Mouse (Mus musculus) intestine, postnatal 0 days (tissue): ENCODE results near the gene Wnk4. TPM values are rescaled to one million over a fixed set of nuclear protein-coding genes. Genes with fewer than 3 reads are reported as not detected.

Source experiments
- ATAC-seq: fragments of 200-750 bp; cut with Nextera tagmentation; 2 replicates; pipeline ENCODE4 v1.8.0; 2017; ENCODE audit warnings: mild to moderate bottlenecking, moderate TSS enrichment, moderate library complexity
- H3K27ac ChIP-seq: fragments of 300-500 bp; sonication (generic); 2 replicates; pipeline ENCODE4 v1.5.1; 2014; ENCODE audit warnings: mild to moderate bottlenecking, low read depth, low read length, moderate library complexity
- H3K27me3 ChIP-seq: fragments of 300-500 bp; sonication (generic); replicated peaks from 2 replicates; pipeline ENCODE4 v1.6.1; 2014; ENCODE audit warnings: low read length, mixed read lengths; ENCODE audit not compliant: control insufficient read depth, insufficient read depth
- H3K36me3 ChIP-seq: fragments of 300-500 bp; sonication (generic); 2 replicates; pipeline ENCODE4 v1.6.1; 2014; ENCODE audit warnings: mild to moderate bottlenecking, moderate library complexity; ENCODE audit not compliant: control insufficient read depth, insufficient read depth
- H3K4me1 ChIP-seq: fragments of 300-500 bp; sonication (generic); replicated peaks from 2 replicates; pipeline ENCODE4 v1.6.1; 2014; ENCODE audit warnings: antibody characterized with exemption, low read length, mixed read lengths; ENCODE audit not compliant: control insufficient read depth, insufficient read depth
- H3K4me2 ChIP-seq: fragments of 300-500 bp; sonication (generic); replicated peaks from 2 replicates; pipeline ENCODE4 v1.6.1; 2014; ENCODE audit warnings: low read depth, mild to moderate bottlenecking, moderate library complexity
- H3K4me3 ChIP-seq: fragments of 300-500 bp; sonication (generic); 2 replicates; pipeline ENCODE4 v1.5.1; 2014; ENCODE audit warnings: low read depth, low read length
- H3K9ac ChIP-seq: fragments of 300-500 bp; sonication (generic); 2 replicates; pipeline ENCODE4 v1.6.1; 2014; ENCODE audit warnings: mild to moderate bottlenecking, low read depth, low read length
- H3K9me3 ChIP-seq: fragments of 300-500 bp; sonication (generic); 2 replicates; pipeline ENCODE4 v1.6.1; 2016; ENCODE audit warnings: mixed run types; ENCODE audit not compliant: control insufficient read depth
- CTCF ChIP-seq: sonication (generic); IDR thresholded peaks from 2 replicates; pipeline ENCODE4 v1.5.1; 2016; ENCODE audit warnings: low read depth, mild to moderate bottlenecking, control low read depth, antibody characterized with exemption, moderate library complexity
- WGBS: fragments of 180-500 bp; shearing (Covaris S2); extraction: QIAGEN DNeasy Blood & Tissue Kit; methylation state at CpG from one replicate; pipeline ENCODE4 v1.1.7; 2014; 5-methylcytosine and 5-hydroxymethylcytosine counted together
- polyA plus RNA-seq: library from polyadenylated mRNA; unstranded; fragments of >200 nt; fragmentation: Nextera tagmentation; extraction: Ambion mirVana; gene quantifications from 2 replicates; pipeline ENCODE4 v1.2.1, GENCODE M21; 2015

Gene Wnk4
- polyA plus RNA-seq, 1 experiment from 2014 or later = 4.6 TPM

DNA sequence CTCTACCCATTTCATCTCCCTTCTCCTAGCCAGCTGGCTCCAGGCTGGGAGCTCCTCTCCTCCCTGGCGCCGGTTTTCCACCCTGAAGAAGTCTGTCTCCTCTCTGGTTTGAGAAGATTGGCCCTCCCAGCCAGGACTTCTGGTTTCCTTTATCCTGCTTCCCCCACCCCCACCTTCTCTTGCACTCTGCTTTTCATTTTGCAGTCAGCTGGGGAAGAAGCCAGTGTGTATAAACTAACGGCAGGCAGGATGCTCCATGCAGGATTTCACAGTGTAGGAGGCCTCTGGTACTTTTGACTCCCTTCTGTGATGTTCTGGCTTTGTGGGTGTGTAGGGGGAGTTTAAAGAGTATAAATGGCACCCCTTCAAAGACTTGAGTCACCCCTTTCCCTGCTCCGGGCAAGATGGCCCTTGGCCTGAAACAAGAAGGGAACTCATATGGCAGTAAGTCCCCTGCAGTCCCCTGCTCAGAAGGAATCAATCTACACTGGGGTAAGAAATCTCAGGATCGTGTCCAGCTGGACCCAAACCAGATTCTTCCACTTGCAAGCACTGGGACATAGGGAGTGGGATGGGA lies 22.2 kb upstream of the Wnk4 start:
- H3K9ac ChIP-seq = no peak overlapping the region
- no peaks in the 10 kb centered on the region for H3K36me3 ChIP-seq
- no peak overlapping the region for H3K4me2 ChIP-seq
- H3K27ac ChIP-seq = peak overlapping the region; percentile 35; the same call in 1 of the 2 replicates
- ATAC-seq = no peak
- H3K27me3 ChIP-seq = no peaks in the 10 kb centered on the region
- no peak for TF ChIP-seq CTCF
- H3K4me1 ChIP-seq = no peaks in the 10 kb centered on the region
- WGBS = 46% methylated on average over 5 of the region's 5 CpGs
- H3K4me3 ChIP-seq = no peak overlapping the region
- H3K9me3 ChIP-seq = no peaks in the 10 kb centered on the region

GRCm38 (mm10) chr11:101245071-101245470 lies 15.3 kb upstream of the Wnk4 start:
- no peak overlapping the region for H3K9ac ChIP-seq
- no peaks in the 10 kb centered on the region for H3K36me3 ChIP-seq
- H3K4me1 ChIP-seq = no peaks in the 10 kb centered on the region
- TF ChIP-seq CTCF = no peak
- ATAC-seq = no peak
- 41% methylated on average over 4 of the region's 4 CpGs for WGBS
- no peak overlapping the region for H3K4me3 ChIP-seq
- no peaks in the 10 kb centered on the region for H3K9me3 ChIP-seq
- 0 out of 2 replicates have a peak overlapping the region, but pooled peaks have one; percentile 68 for H3K27ac ChIP-seq
- peak overlapping the region; percentile 91; the same call in 1 of the 2 replicates for H3K4me2 ChIP-seq
- H3K27me3 ChIP-seq = no peaks in the 10 kb centered on the region; the same call in 1 of the 2 replicates

DNA sequence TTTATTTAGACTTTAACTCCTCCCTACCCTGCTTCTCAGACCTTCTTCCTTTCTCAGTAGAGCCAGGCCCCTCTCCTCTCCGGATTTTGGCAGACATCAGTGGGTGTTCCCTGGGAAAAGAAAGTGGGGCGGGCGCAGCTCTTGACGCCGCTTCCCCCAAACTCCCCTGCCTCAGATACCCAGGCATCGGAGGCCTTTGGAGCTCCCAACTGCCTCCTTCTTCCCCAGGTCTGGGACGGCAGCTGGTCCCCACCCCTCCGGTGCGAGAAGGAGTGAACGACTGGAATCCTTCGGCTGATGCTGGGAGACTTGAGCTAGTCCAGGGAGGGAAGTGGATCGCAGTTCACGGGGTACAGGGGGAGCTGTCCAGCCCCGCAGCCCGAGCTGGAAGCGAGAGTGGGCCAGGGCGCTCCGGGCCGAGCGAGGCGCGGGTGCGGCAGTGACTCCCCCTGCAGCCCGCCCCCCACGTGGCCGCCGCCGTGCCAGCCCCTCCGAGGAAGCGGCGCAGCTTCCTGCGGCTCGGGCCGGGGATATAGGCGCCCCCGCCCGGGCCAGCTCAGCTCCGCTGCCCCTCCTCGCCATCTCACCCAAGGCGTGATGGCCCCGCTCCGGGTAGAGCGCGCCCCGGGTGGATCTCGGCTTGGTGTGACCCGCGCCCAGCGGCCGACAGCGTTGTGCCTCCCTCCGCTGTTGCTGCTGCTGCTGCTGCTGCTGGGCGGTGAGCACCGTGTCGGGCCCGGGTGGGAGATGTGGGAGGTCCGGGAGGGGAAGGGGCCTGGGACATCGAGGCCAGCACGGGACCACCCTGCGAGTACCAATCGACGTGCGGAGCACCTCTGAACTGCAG lies 14.3 kb upstream of the Wnk4 start, which contains the start of gene Ramp2:
Gene Ramp2, plus strand, starts transcription at position 174 of the 847 bp plus-strand sequence.
- peak within 1 kb of the TSS; percentile 68 for H3K27ac ChIP-seq
- WGBS = 2% methylated on average over 61 of the region's 63 CpGs
- no peaks in the 10 kb centered on the region for H3K36me3 ChIP-seq
- H3K9me3 ChIP-seq = no peaks in the 10 kb centered on the region
- no peaks in the 10 kb centered on the region; the same call in 1 of the 2 replicates for H3K27me3 ChIP-seq
- peak within 1 kb of the TSS; percentile 91 for H3K4me2 ChIP-seq
- peak; percentile 34; the same call in 1 of the 2 replicates for ATAC-seq
- H3K4me1 ChIP-seq = no peaks in the 10 kb centered on the region
- H3K9ac ChIP-seq = peak within 1 kb of the TSS; percentile 66
- no peak; the same call in none of the 2 replicates for TF ChIP-seq CTCF
- H3K4me3 ChIP-seq = peak within 1 kb of the TSS; percentile 62

DNA sequence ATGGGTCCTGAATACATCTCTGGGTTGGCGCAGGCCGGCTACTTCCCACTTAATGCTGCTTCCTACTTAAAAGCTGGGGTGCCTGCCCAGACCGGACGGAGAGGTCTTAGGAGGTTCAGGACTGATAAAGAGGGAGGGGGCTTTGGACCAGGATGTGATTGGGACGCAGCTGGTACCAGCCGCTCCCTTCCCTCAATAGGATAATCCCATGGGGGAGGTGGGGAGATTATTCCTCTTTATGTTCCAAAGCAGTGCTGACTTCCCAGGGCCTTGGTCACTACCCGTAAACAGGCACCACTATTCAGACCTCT lies 13.7 kb upstream of the Wnk4 start:
- Histone ChIP-seq H3K9me3 (no peaks in the 10 kb centered on the region), H3K4me3 (peak overlapping the region; percentile 62), H3K4me1 (no peaks in the 10 kb centered on the region), H3K27me3 (no peaks in the 10 kb centered on the region; the same call in 1 of the 2 replicates), H3K9ac (peak overlapping the region; percentile 66), H3K36me3 (no peaks in the 10 kb centered on the region), H3K4me2 (peak overlapping the region; percentile 91), H3K27ac (peak overlapping the region; percentile 68)
- TF ChIP-seq CTCF = no peak
- ATAC-seq = no peak
- WGBS = 22% methylated on average over 7 of the region's 7 CpGs

GRCm38 (mm10) chr11:101247521-101248030 lies 12.8 kb upstream of the Wnk4 start:
- Histone ChIP-seq H3K27me3 (no peaks in the 10 kb centered on the region; the same call in 1 of the 2 replicates), H3K9ac (no peak overlapping the region), H3K4me2 (peak overlapping the region; percentile 91), H3K4me3 (peak overlapping the region; percentile 62; the same call in 1 of the 2 replicates), H3K27ac (peak overlapping the region; percentile 68; the same call in 1 of the 2 replicates), H3K36me3 (no peaks in the 10 kb centered on the region), H3K4me1 (0 out of 2 replicates have a peak, but pooled peaks cover under 1% of the 10 kb centered on the region), H3K9me3 (no peaks in the 10 kb centered on the region)
- WGBS = 83% methylated on average over 6 of the region's 6 CpGs
- no peak for ATAC-seq
- no peak for TF ChIP-seq CTCF
